Mouse (Mus musculus) cerebellum, adult 2 months (tissue): ENCODE data around the gene Dstyk.

ENCODE experiments used
- CTCF ChIP-seq: fragments of 200-500 bp; IDR thresholded peaks from 2 replicates; pipeline ENCODE4 v1.5.1; 2011; ENCODE audit warnings: low read depth, mild to moderate bottlenecking, control low read depth, low read length, moderate library complexity, borderline replicate concordance; ENCODE audit not compliant: insufficient read depth
- POLR2A ChIP-seq: fragments of 200-500 bp; IDR thresholded peaks from 2 replicates; pipeline ENCODE4 v1.6.1; 2011; ENCODE audit warnings: low read length, control low read depth, borderline replicate concordance; ENCODE audit not compliant: insufficient read depth

- TF ChIP-seq POLR2A (no peak), CTCF (no peak)
These were observed 43.0 kb upstream of the Dstyk start for GRCm38 (mm10) chr1:132374140-132374872.
